Mouse (Mus musculus): Measurements from ENCODE around the gene Lrmda. TPM values are rescaled to one million over a fixed set of nuclear protein-coding genes. Genes with fewer than 3 reads are reported as not detected.

Lrmda gene
- polyA plus RNA-seq, 1 experiment from 2014 or later = 0.20 TPM

DNA sequence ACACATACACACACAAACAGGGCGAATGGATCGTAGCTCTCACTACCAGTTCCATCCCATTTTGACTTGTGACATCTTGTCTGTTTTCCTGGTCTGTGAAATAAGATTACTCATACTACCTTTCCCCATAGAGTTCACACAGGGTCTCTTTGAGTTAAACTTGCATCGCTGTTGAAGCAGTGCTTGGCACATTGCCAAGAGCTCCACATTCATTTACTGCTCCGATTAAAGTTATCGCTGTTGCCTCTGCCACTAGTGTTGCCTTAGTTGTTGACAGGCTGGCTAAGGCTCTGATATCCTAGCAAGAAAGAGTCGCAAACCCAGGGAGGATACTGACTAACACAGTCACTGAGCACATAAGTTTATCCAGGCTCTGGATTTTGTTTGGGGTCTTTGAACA lies 675.9 kb downstream of the Lrmda start:
- no peak for DNase-seq (ENCODE audit: extremely low spot score, low spot score)
- no peak overlapping the region for H3K4me3 ChIP-seq
- WGBS = 90% methylated on average over 6 of the region's 6 CpGs
- peaks cover 20% of the 10 kb centered on the region for H3K4me1 ChIP-seq
- H3K9me3 ChIP-seq = no peaks in the 10 kb centered on the region
- H3K27me3 ChIP-seq (ENCODE audit: poor library complexity, severe bottlenecking) = peaks cover 36% of the 10 kb centered on the region; the same call in 1 of the 2 replicates
- no peak overlapping the region for H3K27ac ChIP-seq
- no peaks in the 10 kb centered on the region for H3K36me3 ChIP-seq (replicated peaks)

- no peaks in the 10 kb centered on the region for H3K36me3 ChIP-seq (replicated peaks)
- peaks cover 20% of the 10 kb centered on the region for H3K4me1 ChIP-seq
- no peak overlapping the region for H3K27ac ChIP-seq
- peaks cover 39% of the 10 kb centered on the region; the same call in 1 of the 2 replicates for H3K27me3 ChIP-seq (ENCODE audit: poor library complexity, severe bottlenecking)
- no peaks in the 10 kb centered on the region for H3K9me3 ChIP-seq
- WGBS = 86% methylated on average over 4 of the region's 4 CpGs
- no peak for DNase-seq (ENCODE audit: extremely low spot score, low spot score)
- H3K4me3 ChIP-seq = no peak overlapping the region
Measured at GRCm38 (mm10) chr14:22695931-22696365, 676.4 kb downstream of the Lrmda start.

DNA sequence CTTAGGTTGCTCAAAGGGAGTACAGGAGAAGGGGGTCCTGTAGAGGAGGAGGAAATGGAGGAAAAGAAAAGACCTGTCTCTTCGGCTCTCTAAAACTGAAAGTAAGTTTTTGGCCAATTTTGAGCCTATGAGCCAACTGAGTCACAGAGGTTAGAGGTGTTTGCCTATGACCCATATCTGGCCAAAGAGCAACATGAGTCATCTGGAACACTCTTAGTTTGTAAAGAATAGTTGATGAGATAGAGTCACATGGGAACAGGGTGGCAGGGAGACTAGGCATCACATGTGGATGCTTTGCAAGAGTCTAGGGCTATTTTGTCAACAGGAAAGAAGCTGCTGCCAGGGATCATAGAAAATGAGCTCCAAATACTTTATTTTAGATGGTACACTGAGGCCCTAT lies 680.7 kb downstream of the Lrmda start:
- Histone ChIP-seq H3K36me3 (replicated peaks) (no peaks in the 10 kb centered on the region), H3K9me3 (no peaks in the 10 kb centered on the region), H3K4me1 (peaks cover 12% of the 10 kb centered on the region), H3K4me3 (no peak overlapping the region), H3K27me3 (ENCODE audit: poor library complexity, severe bottlenecking) (peaks cover 62% of the 10 kb centered on the region), H3K27ac (no peak overlapping the region)
- DNase-seq (ENCODE audit: extremely low spot score, low spot score) = no peak
- 95% methylated on average over 1 of the region's 1 CpGs for WGBS

DNA sequence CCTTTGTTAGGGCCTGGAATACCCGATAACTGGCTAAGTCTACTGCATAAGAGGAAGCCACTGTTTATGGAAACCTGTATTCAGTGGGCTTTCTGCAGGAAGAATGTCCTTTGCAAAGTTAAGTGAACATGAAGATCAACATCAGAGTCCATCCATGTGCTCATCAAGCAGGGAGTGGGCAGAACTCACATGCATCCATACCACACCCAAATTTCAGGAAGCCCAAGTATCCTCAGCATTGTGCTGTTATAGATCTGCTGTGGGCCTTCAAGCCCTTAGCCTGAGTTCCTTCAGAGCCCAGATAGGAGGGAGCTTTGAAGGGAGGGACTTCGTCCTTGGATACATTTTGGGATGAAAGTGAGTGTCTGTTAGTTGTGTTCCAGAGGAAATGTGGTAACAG lies 681.2 kb downstream of the Lrmda start:
- H3K4me1 ChIP-seq = peaks cover 7% of the 10 kb centered on the region
- WGBS = 90% methylated on average over 2 of the region's 2 CpGs
- DNase-seq (ENCODE audit: extremely low spot score, low spot score) = no peak
- H3K4me3 ChIP-seq = no peak overlapping the region
- no peaks in the 10 kb centered on the region for H3K36me3 ChIP-seq (replicated peaks)
- no peak overlapping the region for H3K27ac ChIP-seq
- H3K27me3 ChIP-seq (ENCODE audit: poor library complexity, severe bottlenecking) = peaks cover 67% of the 10 kb centered on the region
- no peaks in the 10 kb centered on the region for H3K9me3 ChIP-seq

- Histone ChIP-seq H3K9me3 (no peaks in the 10 kb centered on the region), H3K4me1 (peaks cover 39% of the 10 kb centered on the region), H3K27me3 (ENCODE audit: poor library complexity, severe bottlenecking) (peaks cover 88% of the 10 kb centered on the region), H3K4me3 (no peak overlapping the region), H3K36me3 (replicated peaks) (no peaks in the 10 kb centered on the region), H3K27ac (no peak overlapping the region)
- DNase-seq (ENCODE audit: extremely low spot score, low spot score) = no peak
- WGBS = 86% methylated on average over 9 of the region's 9 CpGs
Measured at GRCm38 (mm10) chr14:22707958-22708701, 688.6 kb downstream of the Lrmda start.

GRCm38 (mm10) chr14:22710071-22710661 lies 690.7 kb downstream of the Lrmda start:
- DNase-seq (ENCODE audit: extremely low spot score, low spot score) = peak; percentile 71
- Histone ChIP-seq H3K27me3 (ENCODE audit: poor library complexity, severe bottlenecking) (peaks cover 88% of the 10 kb centered on the region), H3K27ac (peak overlapping the region; percentile 78), H3K9me3 (no peaks in the 10 kb centered on the region), H3K4me3 (no peak overlapping the region), H3K4me1 (peaks cover 39% of the 10 kb centered on the region), H3K36me3 (replicated peaks) (no peaks in the 10 kb centered on the region)
- 24% methylated on average over 6 of the region's 6 CpGs for WGBS

DNA sequence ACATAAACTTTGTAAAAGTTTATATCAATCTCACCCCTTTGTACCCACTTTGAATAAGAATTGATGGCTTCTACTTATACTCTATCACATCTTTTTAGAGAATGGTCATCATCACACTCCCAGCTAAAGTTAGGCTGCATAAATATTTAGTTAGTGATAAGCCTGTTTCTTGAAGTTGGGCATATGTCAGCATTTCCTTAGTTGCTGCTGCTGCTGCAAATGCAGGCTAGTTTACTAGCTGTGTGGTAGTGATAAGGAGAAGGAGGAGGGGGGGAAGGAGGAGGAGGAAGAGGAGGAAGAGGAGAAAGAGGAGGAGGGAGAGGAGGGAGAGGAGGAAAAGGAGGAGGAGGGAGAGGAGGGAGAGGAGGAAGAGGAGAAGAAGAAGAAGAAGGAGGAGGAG lies 692.9 kb downstream of the Lrmda start:
- DNase-seq (ENCODE audit: extremely low spot score, low spot score) = no peak
- no peak overlapping the region for H3K27ac ChIP-seq
- H3K27me3 ChIP-seq (ENCODE audit: poor library complexity, severe bottlenecking) = peaks cover 88% of the 10 kb centered on the region
- peaks cover 37% of the 10 kb centered on the region for H3K4me1 ChIP-seq
- no peaks in the 10 kb centered on the region for H3K9me3 ChIP-seq
- no peaks in the 10 kb centered on the region for H3K36me3 ChIP-seq (replicated peaks)
- H3K4me3 ChIP-seq = no peak overlapping the region

DNA sequence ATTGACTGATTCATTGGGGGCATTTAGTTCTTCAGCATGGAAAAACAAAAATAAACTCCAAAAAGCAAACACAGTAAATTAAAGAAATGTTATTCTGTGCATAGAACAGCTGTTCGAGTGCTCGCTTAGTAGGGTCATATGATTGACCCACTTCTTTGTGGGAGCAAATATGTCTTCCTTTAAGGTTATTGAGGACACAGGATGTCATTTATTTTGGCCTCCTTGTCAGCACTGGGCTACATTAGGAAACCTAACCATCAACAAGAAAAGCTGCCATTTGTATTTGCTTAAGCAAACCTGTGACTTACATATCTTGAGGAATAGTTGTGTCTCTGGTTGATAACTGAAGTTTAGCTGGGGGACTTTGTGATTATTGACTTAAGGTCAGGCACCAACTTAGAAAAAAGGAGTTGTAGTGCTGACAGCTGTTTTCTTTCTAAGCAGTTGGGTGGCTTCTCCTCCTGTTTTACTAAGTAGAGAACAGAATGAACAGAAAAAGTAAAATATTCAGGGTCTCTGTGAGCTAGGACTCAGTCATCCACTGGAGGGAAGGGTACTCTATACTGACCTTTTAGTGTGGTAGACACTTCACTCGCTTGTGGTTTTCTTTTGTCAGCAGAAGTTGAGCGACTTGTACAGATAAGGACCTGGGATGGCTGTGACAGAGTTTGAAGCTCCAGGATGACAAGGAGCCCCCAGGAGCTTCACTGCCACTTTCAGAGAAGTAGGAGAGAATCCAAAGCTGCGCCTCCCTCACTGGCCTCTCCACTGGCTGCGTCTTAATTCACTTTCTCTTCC lies 696.3 kb downstream of the Lrmda start:
- 86% methylated on average over 6 of the region's 6 CpGs for WGBS
- H3K4me1 ChIP-seq = peaks cover 12% of the 10 kb centered on the region
- no peaks in the 10 kb centered on the region for H3K36me3 ChIP-seq (replicated peaks)
- no peak overlapping the region for H3K27ac ChIP-seq
- no peak overlapping the region for H3K4me3 ChIP-seq
- no peak for DNase-seq (ENCODE audit: extremely low spot score, low spot score)
- no peaks in the 10 kb centered on the region for H3K9me3 ChIP-seq
- H3K27me3 ChIP-seq (ENCODE audit: poor library complexity, severe bottlenecking) = peaks cover 100% of the 10 kb centered on the region

DNA sequence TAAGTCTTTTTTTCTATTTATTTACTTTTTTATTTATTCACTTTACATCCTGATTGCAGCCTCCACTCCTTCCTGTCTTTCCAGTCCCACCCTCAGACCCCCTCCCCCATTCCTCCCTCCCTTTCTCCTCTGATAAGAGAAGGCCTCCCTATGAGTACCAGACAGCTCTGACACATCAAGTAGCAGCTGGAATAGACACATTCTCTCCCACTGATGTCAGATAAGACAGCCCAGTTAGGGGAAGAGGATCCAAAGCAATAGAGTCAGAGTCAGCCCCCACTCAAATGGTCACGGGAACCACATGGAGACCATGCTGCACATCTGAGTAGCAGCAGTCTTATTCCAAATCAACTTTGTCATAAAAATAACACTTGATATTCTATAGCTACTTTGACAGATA lies 700.5 kb downstream of the Lrmda start:
- Histone ChIP-seq H3K36me3 (replicated peaks) (no peaks in the 10 kb centered on the region), H3K4me3 (no peak overlapping the region), H3K4me1 (peaks cover 15% of the 10 kb centered on the region), H3K9me3 (no peaks in the 10 kb centered on the region), H3K27me3 (ENCODE audit: poor library complexity, severe bottlenecking) (peaks cover 75% of the 10 kb centered on the region), H3K27ac (no peak overlapping the region)
- no peak for DNase-seq (ENCODE audit: extremely low spot score, low spot score)
- 94% methylated on average over 1 of the region's 1 CpGs for WGBS

GRCm38 (mm10) chr14:22721845-22722244 lies 702.3 kb downstream of the Lrmda start:
- H3K4me1 ChIP-seq = peaks cover 15% of the 10 kb centered on the region
- no peaks in the 10 kb centered on the region for H3K36me3 ChIP-seq (replicated peaks)
- peaks cover 64% of the 10 kb centered on the region for H3K27me3 ChIP-seq (ENCODE audit: poor library complexity, severe bottlenecking)
- no peaks in the 10 kb centered on the region for H3K9me3 ChIP-seq
- no peak overlapping the region for H3K4me3 ChIP-seq
- 28% methylated on average over 5 of the region's 5 CpGs for whole genome bisulfite sequencing
- no peak for DNase-seq (ENCODE audit: extremely low spot score, low spot score)
- H3K27ac ChIP-seq = no peak overlapping the region

- peaks cover 42% of the 10 kb centered on the region; the same call in 1 of the 2 replicates for H3K27me3 ChIP-seq (ENCODE audit: poor library complexity, severe bottlenecking)
- H3K4me3 ChIP-seq = no peak overlapping the region
- DNase-seq (ENCODE audit: extremely low spot score, low spot score) = no peak
- H3K4me1 ChIP-seq = no peaks in the 10 kb centered on the region
- no peak overlapping the region for H3K27ac ChIP-seq
- H3K36me3 ChIP-seq (replicated peaks) = no peaks in the 10 kb centered on the region
- H3K9me3 ChIP-seq = no peaks in the 10 kb centered on the region
- 82% methylated on average over 2 of the region's 2 CpGs for WGBS
Measured at GRCm38 (mm10) chr14:22727548-22727947, 708.0 kb downstream of the Lrmda start.

DNA sequence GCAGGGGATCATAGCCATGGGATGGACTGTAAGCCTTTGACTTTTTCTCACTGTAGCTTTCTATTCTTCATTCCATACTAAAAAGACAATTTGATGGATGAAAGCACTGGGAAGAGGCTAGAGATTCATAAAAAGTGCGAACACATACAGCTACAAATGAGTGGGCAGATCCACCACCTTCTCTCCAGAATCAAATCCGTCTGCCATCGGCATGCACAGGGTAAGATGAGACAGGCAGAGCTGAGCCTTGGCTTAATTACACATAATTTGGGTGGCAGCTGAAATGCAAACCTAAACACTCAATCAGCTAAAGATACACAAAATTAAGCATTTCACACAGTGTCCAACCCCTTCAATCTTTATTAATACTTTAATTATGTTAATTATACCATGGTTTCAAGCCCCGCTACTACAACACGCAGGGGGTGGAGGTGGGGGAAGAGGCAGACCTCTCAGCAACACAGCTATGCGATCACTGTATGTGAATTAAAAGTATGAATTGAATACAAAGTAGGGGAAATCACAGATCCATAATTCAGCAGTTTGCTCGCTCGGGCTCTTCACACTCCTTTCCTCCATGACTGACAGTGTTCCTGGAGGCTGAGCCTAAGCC lies 709.2 kb downstream of the Lrmda start:
- WGBS = 91% methylated on average over 8 of the region's 8 CpGs
- no peak for DNase-seq (ENCODE audit: extremely low spot score, low spot score)
- H3K27ac ChIP-seq = no peak overlapping the region
- no peaks in the 10 kb centered on the region for H3K36me3 ChIP-seq (replicated peaks)
- no peak overlapping the region for H3K4me3 ChIP-seq
- H3K27me3 ChIP-seq (ENCODE audit: poor library complexity, severe bottlenecking) = peaks cover 35% of the 10 kb centered on the region; the same call in 1 of the 2 replicates
- no peaks in the 10 kb centered on the region for H3K9me3 ChIP-seq
- no peaks in the 10 kb centered on the region for H3K4me1 ChIP-seq

Measured in forebrain, embryonic 10.5 days (tissue).